Mouse (Mus musculus): ENCODE measurements around the gene Actr1b. TPM values are rescaled to one million over a fixed set of nuclear protein-coding genes. Genes with fewer than 3 reads are reported as not detected.
A peak's percentile ranks its signal among the peaks of the same experiment; 100 is the strongest.

Gene Actr1b
- total RNA-seq (2014; fragmentation: Nextera tagmentation): 34.3 and 59.5 TPM in 2 replicates
- 30.8 and 37.7 TPM in 2 replicates for total RNA-seq (2017)

- ATAC-seq (replicated peaks; ENCODE audit: poor library complexity, severe bottlenecking): no peak
These were observed at the start of gene Actr1b for GRCm38 (mm10) chr1:36714311-36714710. Actr1b (minus strand) TSS chr1:36714422.

GRCm38 (mm10) chr1:36761568-36761967 is 47.3 kb upstream of the Actr1b start, which contains the start of gene Zap70:
Zap70 (plus strand) TSS chr1:36761798.
- ATAC-seq (replicated peaks; ENCODE audit: poor library complexity, severe bottlenecking): no peak

GRCm38 (mm10) chr1:36761061-36761460 is 46.8 kb upstream of the Actr1b start:
- no peak for ATAC-seq (replicated peaks; ENCODE audit: poor library complexity, severe bottlenecking)

- ATAC-seq (replicated peaks; ENCODE audit: poor library complexity, severe bottlenecking): no peak
These were observed 46.2 kb upstream of the Actr1b start for GRCm38 (mm10) chr1:36760401-36760800.

GRCm38 (mm10) chr1:36759076-36759475 is 44.9 kb upstream of the Actr1b start:
- ATAC-seq (replicated peaks; ENCODE audit: poor library complexity, severe bottlenecking): no peak

GRCm38 (mm10) chr1:36758553-36758952 is 44.3 kb upstream of the Actr1b start:
- no peak for ATAC-seq (replicated peaks; ENCODE audit: poor library complexity, severe bottlenecking)

- peak; percentile 55 for ATAC-seq (replicated peaks; ENCODE audit: poor library complexity, severe bottlenecking)
These were observed 39.9 kb upstream of the Actr1b start for GRCm38 (mm10) chr1:36753932-36754675.

GRCm38 (mm10) chr1:36746452-36746851 is 32.2 kb upstream of the Actr1b start:
- ATAC-seq (replicated peaks; ENCODE audit: poor library complexity, severe bottlenecking): peak; percentile 61

- ATAC-seq (replicated peaks; ENCODE audit: poor library complexity, severe bottlenecking): no peak
These were observed 31.4 kb upstream of the Actr1b start for GRCm38 (mm10) chr1:36745661-36746060.

GRCm38 (mm10) chr1:36744268-36744944 is 30.2 kb upstream of the Actr1b start:
- ATAC-seq (replicated peaks; ENCODE audit: poor library complexity, severe bottlenecking): peak; percentile 71

GRCm38 (mm10) chr1:36743046-36743445 is 28.8 kb upstream of the Actr1b start:
- no peak for ATAC-seq (replicated peaks; ENCODE audit: poor library complexity, severe bottlenecking)

- ATAC-seq (replicated peaks; ENCODE audit: poor library complexity, severe bottlenecking): no peak
These were observed 25.0 kb upstream of the Actr1b start for GRCm38 (mm10) chr1:36739231-36739630.

- ATAC-seq (replicated peaks; ENCODE audit: poor library complexity, severe bottlenecking): peak; percentile 96
These were observed 23.1 kb upstream of the Actr1b start for GRCm38 (mm10) chr1:36737300-36737699.

- no peak for ATAC-seq (replicated peaks; ENCODE audit: poor library complexity, severe bottlenecking)
These were observed 9.8 kb upstream of the Actr1b start for GRCm38 (mm10) chr1:36724057-36724431.

GRCm38 (mm10) chr1:36723146-36724056 is 9.2 kb upstream of the Actr1b start:
- ATAC-seq (replicated peaks; ENCODE audit: poor library complexity, severe bottlenecking): no peak

GRCm38 (mm10) chr1:36718786-36719185 is 4.6 kb upstream of the Actr1b start:
- peak; percentile 88 for ATAC-seq (replicated peaks; ENCODE audit: poor library complexity, severe bottlenecking)

- ATAC-seq (replicated peaks; ENCODE audit: poor library complexity, severe bottlenecking): no peak
These were observed 3.1 kb downstream of the Actr1b start for GRCm38 (mm10) chr1:36711104-36711503.

- ATAC-seq (replicated peaks; ENCODE audit: poor library complexity, severe bottlenecking): peak; percentile 95
These were observed 4.4 kb downstream of the Actr1b start, which contains the start of gene 4933424G06Rik for GRCm38 (mm10) chr1:36709854-36710280. 4933424G06Rik (plus strand) TSS chr1:36710149.

GRCm38 (mm10) chr1:36709055-36709853 is 5.0 kb downstream of the Actr1b start:
- peak; percentile 42 for ATAC-seq (replicated peaks; ENCODE audit: poor library complexity, severe bottlenecking)

GRCm38 (mm10) chr1:36708626-36709025 is 5.6 kb downstream of the Actr1b start:
- ATAC-seq (replicated peaks; ENCODE audit: poor library complexity, severe bottlenecking): no peak
